Mouse (Mus musculus): Measurements from ENCODE around the gene C2cd3. TPM values are rescaled to one million over a fixed set of nuclear protein-coding genes. Genes with fewer than 3 reads are reported as not detected.

C2cd3 gene
- total RNA-seq, 2 experiments from 2014 or later = 20.8 to 21.0 TPM

DNA sequence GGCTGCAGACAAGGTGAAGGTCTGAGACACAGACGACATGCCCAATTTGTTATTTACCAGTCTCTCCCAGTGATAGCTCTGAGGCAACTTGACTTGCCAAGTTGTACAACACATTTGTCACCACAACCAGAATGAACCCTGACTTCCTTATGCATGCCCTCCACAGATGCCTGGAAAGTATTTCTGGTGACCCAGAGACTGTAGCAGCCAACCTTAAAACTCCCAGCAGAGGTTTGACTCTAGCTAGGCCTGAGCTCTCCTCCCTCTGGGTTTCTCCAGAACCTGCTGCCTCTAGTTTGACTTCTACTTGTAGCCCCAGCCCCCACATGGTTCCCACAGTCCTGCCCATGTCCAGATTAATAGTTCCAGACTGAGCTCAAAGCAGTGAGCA is 99.4 kb downstream of the C2cd3 start:
- no peak for DNase-seq

DNA sequence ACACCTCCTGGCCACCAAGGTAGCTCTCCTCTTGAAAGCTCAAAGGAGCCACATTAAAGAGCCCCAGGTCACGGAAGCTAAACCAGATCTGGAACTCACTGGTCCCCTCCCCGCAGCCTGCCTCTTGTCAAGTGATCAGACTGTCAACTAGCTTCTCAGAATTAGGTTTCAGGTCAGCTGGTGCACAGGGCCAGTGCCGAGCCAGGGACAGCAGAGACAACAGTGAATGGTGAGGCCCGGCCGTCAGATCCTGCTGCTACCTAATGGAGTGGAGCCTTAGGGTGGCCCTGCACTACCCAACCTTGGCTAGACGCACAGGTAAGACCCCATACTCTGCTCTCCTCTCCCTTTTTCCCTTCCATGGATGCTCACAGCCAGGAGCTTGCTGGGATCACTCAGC is 100.7 kb downstream of the C2cd3 start, which contains the start of gene Ucp3:
Gene Ucp3, plus strand, starts transcription at position 214 of the 400 bp plus-strand sequence.
- DNase-seq = peak in 1 of 2 experiments; percentile 51

DNA sequence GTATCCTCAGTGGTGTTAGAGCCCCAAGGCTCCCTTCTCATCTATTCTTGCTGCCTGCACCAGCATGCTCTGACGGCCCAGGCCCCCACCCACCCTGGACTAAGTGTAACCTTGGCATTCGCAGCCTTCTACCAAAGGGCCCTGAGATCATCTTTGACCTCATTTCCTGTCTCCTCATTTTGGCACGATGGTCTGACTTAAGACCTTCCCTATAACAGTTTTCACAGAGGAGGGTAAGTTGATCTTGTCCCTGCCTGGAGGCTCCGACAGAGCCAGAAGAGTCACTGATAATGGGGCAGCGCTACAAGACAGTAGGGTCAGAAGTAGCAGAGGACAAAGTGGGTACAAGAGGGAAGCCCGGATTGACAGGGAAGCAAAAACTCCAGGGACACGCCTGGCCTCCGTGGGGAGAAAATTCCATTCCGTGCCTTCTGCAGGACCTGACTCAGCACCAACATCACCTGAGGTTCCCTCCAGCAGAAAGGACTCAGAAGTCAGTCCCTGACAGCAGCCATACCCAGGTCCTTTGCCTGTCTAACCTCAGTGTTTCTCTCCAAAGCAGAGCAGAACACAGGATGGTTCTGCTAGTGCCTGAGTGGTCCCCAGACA is 101.9 kb downstream of the C2cd3 start:
- no peak for DNase-seq

DNA sequence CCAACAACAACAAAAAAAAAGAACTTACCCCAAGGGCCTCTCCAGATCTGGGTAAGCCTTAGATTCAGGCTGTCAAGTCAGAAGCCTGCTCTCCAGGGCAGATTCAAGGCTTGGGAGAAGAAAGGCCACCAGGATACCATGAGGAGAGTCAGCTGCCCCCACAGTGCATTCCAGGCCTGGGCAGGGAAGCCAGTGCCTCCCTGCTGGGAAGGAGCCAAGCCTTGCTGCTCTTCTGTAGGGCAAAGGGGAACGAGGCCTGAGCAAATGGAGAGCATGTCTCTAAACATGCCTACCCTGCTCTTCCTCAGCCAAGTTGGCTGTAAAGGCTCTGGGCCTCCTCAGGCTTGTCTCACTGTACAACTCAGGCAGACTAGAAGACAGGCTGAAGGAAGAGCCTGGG is 102.6 kb downstream of the C2cd3 start:
- DNase-seq = peak; percentile 66 to 81

DNA sequence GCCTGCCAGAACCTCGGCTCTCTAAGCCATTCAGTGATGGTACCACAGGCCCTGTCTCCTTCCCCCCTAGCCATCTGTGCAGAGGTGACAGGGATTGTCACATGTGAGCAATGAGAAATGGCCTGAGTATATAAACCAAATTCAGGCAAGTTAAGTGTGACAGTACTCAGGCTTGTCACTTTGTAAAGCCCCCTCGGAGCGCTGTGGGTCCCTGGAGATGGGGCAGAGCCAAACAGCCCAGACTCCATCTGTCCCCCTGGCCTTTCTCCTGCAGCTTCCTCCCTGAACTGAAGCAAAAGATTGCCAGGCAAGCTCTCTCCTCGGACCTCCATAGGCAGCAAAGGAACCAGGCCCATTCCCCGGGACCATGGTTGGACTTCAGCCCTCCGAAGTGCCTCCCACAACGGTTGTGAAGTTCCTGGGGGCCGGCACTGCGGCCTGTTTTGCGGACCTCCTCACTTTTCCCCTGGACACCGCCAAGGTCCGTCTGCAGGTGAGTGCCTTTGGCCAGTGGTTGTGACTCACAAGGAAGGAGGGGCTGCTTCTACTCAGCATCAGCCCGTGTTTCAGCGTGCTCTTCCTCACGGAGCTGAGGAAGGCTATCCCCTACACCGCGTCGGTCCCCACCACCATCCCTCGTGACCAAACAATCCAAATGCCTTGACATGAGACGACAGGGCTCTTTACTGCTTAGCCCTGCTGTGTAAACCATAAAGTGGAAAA is 107.2 kb downstream of the C2cd3 start:
- DNase-seq = no peak

DNA sequence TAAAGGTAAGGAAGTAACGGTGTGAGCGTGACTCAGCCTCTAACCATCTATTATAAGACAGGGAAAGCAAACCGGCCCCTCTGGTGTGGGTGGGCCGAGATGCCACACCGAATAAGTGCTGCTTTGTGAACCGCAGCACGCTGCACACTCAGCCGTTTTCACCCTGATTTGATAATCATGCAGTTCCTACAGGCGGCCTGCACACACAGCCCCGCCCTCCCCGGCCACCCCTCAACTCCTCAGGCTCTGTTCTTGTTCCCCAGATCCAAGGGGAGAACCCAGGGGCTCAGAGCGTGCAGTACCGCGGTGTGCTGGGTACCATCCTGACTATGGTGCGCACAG is 107.8 kb downstream of the C2cd3 start:
- no peak for DNase-seq

DNA sequence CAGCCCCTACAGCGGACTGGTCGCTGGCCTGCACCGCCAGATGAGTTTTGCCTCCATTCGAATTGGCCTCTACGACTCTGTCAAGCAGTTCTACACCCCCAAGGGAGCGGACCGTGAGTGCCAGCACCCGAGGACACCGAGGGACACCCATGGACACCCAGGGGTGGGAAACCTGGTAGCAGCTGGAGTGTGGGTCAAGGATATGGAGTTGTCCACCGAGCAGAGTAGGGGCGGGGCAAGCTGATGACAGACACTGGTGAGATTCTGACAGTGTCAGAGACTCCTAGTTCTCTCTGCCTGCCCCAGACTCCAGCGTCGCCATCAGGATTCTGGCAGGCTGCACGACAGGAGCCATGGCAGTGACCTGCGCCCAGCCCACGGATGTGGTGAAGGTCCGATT is 108.1 kb downstream of the C2cd3 start:
- DNase-seq = no peak

DNA sequence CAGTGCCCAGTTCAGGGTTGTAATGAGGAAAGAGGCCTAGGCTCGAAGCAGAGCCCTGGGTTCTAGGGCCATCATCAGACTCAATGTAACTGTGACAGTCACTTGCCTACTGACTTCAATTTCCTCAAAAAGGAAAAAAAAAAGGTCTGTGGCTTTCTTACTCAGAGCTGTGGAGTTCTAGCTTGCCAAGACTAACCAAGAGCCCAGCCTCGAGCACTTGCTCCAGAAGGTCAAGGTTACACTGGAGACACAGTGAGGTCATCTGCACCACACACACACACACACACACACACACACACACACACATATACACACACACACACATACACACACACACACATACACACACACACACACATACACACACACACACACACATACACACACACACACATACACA is 110.0 kb downstream of the C2cd3 start:
- peak in 1 of 2 experiments; percentile 41 for DNase-seq

DNA sequence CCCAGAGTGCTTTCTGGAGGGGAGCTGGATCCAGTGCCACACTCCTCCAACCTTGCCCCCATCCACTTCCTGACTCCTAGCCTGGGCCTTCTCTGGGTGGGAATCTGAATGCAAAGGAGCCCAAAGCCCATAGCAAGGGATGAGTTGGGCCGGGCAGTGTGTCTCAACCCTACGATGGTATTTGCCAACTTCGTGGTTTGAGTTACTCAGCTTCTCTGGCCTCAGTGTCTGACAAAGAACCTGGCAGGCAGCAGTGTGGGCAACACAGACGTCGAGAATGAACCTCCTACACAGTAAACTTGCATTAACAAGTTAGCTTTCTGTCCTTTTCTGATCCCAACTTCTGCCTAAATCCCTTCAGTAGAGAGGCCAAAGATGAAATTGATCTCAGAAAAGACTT is 112.5 kb downstream of the C2cd3 start:
- DNase-seq = peak in 1 of 2 experiments; percentile 62

DNA sequence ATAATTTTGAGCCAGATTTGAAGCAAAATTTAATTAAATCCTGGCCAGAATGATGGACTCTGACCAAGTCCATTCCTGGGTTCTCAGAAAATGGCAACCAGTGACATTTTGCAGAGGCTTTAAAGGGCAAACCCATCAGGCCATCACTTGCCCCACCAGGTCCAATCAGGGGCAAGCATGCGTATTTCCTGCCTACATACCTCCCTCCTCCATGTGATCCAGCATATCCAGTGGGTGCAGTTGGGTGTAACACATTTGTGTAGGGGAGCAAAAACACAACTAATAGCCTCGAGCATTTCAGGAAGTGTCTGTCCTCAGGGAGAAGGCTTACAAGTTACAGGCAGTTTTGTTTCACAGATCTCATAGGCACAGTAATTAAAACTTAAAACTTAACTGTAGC is 115.3 kb downstream of the C2cd3 start:
- DNase-seq = no peak

DNA sequence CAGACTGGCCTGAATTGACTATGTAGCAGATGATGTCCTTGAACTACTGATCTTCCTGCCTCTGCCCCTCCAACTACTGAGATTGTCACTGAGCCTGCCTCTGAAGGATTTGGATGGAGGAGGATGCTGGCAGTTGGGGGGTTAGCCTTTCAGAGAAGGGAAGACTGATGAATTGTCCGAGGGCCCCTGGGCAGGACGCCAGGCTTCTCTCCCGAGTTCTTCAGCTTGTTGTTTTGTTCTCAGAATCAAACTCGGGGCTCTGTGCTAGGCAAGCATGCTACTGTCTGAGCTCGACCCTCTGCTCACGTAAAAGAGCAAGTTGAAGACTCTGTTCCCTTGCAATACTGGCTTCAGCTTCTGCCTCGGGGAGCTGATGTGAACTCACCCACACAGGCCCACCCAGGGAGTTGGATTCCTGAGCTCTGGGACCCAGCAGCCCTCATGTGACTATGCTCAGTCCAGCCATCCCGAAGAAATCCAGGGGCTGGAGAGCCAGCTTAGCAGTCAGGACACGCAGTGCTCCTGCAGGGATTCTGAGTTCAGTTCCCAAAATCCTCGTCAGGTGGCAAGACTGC is 116.5 kb downstream of the C2cd3 start:
- peak; percentile 39 to 53 for DNase-seq

DNA sequence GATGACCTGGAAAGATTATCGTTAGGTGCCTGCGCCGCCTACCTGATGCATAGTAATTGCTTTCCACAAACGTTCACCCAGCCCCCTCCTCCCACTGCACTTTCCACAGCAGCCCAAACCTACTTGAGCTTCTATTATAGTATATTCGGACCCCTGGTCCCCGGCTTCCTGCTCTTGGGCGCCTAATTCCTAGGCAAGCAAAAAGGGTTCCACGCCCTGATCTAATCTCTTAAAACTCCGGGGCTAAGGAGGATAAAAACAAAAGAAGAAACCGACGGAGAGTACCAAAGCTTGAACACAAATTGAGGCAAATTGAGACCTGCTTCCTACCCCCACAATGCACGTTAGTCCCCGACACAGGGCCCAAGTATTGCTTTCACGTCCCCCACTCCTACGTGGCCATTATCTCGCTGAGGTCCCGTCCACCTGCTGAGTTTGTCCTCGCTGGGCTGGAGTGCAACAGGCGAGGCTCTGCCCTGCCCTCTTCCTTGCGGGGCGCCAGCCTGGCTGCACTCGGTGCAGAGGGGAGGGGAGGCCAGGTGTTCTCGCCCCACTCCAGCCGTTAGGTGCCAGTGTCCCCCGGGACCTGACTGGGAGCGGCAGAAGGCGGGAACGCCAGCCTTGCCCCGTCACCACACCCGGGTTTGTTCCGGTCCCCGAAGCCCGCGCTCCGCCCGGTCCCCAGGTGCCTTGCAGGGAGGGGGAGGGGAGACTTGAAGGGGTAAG is 120.5 kb downstream of the C2cd3 start:
- peak in 1 of 2 experiments; percentile 65 for DNase-seq

DNA sequence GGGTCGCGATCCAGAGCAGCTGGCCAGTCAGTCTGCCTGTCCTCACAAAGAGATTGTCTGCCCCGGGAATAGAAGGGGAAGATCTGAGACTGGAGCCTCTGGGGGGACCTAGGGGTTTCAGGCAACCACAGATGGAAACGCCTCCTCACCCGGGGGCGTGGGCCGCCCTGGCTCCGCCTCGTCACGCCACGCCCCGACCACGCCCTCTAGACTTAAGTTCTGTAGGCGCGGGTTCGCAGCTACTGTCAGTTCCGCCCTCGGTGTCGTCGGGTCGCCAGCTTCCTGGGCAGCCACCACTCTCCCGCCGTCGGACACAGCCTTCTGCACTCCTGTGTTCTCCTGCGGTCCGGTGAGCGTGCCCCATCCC is 121.1 kb downstream of the C2cd3 start, which contains the start of gene Ucp2:
Gene Ucp2, plus strand, starts transcription at position 221 of the 367 bp plus-strand sequence.
- DNase-seq = peak; percentile 87 to 91

DNA sequence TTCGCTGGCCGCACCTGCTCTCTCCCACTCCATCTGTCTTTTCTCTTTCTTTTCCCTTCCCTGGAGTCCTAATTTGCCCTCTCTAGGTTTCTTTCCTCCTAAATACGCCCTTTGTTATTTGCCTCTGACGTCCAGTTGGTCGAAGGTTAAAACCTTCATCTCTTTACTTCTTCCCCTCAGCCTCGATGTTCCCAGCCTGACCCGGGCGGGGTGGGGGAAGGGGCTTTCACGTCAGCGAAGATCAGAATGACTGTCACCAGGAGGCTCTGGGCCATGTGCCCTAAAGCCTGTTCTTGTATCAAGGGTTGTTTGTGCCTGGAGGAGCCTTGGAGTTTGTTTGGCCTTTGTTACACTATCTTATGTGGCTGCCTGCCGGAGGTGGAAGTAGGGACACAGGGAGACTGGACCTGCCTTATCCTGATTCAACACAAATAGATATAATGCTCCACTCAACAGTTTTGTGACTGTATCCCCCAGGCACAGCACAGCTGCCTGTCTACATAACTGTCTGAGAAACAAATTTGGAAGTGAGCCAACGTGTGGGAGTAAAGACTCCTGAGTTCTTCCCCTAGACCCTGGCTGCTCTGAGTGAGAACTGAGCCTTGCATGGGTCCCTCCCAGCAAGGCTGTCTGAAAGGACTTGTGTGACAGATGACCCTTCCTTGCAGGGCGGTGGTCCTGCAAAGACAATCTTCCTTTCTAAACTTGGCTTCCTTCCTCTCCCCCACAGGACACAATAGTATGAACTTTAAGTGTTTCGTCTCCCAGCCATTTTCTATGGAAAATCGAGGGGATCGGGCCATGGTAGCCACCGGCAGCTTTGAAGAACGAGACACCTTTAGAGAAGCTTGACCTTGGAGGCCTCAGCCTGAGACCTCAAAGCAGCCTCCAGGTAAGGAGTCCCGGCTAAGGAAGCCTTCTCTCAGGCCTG is 121.7 kb downstream of the C2cd3 start:
- DNase-seq = peak in 1 of 2 experiments; percentile 55

DNA sequence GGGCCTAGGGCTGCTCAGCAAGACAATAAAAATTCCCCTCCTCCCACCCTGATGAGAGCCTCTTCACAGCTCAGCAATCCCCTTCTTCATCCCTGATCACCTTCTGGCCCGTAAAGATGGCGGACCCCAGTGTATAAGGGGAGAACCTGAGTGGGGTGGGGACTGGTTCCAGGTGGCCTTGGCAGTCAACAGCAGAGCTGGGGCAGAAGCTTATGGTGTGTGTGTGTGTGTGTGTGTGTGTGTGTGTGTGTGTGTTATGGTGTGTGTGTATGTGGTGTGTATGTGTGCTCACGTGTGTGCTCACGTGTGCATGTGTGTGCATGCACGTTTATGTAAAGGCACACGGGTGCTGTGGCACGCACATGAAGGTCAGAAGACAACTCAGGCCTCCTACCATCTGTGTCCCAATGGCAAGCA is 122.4 kb downstream of the C2cd3 start:
- no peak for DNase-seq

DNA sequence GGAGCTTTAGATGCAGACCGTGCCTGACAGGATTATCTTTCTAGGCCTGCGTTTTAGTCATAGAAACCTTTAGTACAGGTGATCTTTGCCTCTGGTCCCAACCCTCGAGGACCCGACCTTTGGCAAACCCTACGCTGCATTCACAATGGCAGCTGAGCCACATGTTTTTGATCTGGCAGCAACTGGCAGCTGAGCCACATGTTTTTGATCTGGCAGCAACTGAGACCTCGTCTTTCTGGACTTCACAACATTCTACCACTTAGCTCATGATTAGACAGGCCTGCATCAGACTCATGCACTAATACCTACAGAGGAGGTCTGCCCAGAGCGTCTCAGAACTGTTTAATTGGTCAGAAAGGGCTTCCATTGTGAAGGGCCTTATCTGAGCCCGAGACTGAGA is 123.0 kb downstream of the C2cd3 start:
- DNase-seq = no peak

DNA sequence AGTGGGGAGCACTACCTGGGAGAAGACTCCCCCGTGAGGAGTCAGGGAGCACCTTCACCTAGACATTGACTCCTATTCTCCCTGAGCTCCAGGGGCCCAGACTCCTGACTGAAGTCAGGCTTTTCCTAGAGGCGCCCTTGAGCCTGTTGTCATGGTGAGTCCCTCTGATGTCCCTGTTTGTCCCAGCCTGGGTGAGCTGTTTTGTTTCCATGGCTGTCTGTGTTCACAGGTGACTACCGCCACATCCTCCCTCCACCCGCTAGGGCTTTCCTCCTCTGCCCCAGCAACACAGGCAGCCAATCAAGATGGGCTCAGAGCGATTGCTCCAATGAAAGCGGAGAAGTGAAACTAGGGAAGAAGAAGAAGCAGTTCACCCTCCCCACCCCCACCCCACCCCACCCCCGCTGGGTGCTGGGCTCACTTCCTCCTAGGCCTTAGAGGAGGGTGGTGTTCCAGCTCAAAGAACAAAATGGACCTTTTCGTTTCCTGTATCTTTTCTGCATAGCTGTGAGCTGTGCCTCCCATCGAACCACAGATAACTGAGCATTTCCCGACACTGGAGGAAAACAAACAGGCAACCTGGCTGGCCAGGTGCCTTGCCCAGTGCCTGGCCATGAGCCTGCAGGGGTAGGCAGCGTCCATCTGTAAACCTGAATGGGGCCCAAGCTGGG is 123.7 kb downstream of the C2cd3 start:
- DNase-seq = peak; percentile 75 to 78

DNA sequence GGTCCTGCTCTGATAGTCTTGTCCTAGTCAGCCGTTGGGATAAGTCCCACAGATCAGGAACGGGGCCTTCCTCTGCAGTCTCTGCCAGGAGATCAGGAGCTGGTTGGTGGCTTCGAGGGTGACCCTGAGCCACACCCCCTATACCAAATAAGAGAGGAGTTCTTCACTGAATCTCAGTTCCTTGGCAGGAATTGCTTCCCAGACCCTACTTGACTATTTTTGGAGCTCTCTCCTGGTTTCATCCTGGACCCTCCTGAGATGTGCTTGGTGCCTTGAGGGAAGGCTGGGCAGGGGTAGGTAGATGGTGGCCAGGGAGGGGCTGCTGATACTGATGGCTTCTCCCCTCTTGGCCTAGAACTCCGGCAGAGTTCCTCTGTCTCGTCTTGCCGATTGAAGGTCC is 124.3 kb downstream of the C2cd3 start:
- DNase-seq = no peak

DNA sequence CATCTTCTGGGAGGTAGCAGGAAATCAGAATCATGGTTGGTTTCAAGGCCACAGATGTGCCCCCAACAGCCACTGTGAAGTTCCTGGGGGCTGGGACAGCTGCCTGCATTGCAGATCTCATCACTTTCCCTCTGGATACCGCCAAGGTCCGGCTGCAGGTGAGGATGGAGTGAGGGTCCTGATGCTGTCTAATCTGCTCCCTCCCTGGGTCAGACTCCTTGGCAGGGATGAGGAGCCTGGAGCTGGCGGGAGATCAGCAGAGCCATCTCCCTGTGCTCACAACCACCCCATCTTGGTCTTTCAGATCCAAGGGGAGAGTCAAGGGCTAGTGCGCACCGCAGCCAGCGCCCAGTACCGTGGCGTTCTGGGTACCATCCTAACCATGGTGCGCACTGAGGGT is 124.8 kb downstream of the C2cd3 start:
- no peak for DNase-seq

DNA sequence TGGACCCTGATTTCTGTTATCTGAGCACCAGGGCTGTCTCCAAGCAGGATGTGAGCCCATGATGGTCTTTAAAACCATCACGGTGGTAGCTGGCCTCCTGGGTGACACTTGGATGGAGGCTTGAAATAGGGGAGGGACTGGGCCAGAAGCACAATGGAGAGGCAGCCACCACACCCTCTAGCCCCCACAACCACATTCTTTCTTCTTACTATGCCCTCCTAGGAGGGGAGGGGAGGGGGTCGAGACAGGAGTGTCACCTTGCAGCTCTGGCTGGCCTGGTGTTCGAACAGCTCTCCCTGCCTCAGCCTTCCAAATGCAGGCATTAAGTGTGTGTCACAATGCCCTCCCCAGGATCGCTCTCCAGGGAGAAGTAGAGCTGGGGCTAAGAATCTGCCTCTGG is 125.4 kb downstream of the C2cd3 start:
- no peak for DNase-seq

DNA sequence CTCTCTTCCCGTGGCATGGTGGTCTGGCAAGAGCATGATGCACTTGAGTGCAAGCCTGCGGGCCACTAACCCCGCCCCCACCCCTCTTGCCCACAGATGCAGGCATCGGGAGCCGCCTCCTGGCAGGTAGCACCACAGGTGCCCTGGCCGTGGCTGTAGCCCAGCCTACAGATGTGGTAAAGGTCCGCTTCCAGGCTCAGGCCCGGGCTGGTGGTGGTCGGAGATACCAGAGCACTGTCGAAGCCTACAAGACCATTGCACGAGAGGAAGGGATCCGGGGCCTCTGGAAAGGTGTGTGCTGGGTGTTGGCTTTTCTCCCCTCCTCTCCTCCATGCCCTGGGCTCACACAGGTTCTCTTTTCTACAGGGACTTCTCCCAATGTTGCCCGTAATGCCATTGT is 125.9 kb downstream of the C2cd3 start:
- DNase-seq = no peak

Measured in adrenal gland, postnatal 36 days (tissue).